Mouse (Mus musculus): ENCODE measurements around the gene Elovl6. TPM values are rescaled to one million over a fixed set of nuclear protein-coding genes. Genes with fewer than 3 reads are reported as not detected.

Gene Elovl6
- total and polyA plus RNA-seq, 2 experiments from 2014 or later = 39.1 to 46.9 TPM

GRCm38 (mm10) chr3:129582449-129582848, 50.3 kb downstream of the Elovl6 start:
- 78% methylated on average over 4 of the region's 4 CpGs for WGBS
- DNase-seq = no peak
- Histone ChIP-seq H3K4me1 (ENCODE audit: insufficient read depth) (no peaks in the 10 kb centered on the region), H3K4me2 (ENCODE audit: low read depth) (no peak overlapping the region), H3K9ac (no peak overlapping the region), H3K36me3 (ENCODE audit: insufficient read depth) (no peaks in the 10 kb centered on the region), H3K27me3 (ENCODE audit: insufficient read depth, low read length) (no peaks in the 10 kb centered on the region), H3K27ac (ENCODE audit: low read depth, low read length) (no peak overlapping the region), H3K9me3 (ENCODE audit: low read length) (no peaks in the 10 kb centered on the region), H3K4me3 (ENCODE audit: low read depth, low read length) (no peak overlapping the region)
- no peak for ATAC-seq
- no peak for TF ChIP-seq CTCF (IDR thresholded peaks at IDR 0.05; ENCODE audit: low read depth)

GRCm38 (mm10) chr3:129583290-129583689, 51.1 kb downstream of the Elovl6 start:
- WGBS = 86% methylated on average over 5 of the region's 5 CpGs
- ATAC-seq = no peak
- no peak overlapping the region for H3K27ac ChIP-seq (ENCODE audit: low read depth, low read length)
- no peaks in the 10 kb centered on the region for H3K4me1 ChIP-seq (ENCODE audit: insufficient read depth)
- DNase-seq = no peak
- no peak overlapping the region for H3K9ac ChIP-seq
- H3K4me2 ChIP-seq (ENCODE audit: low read depth) = no peak overlapping the region
- no peak for TF ChIP-seq CTCF (IDR thresholded peaks at IDR 0.05; ENCODE audit: low read depth)
- H3K9me3 ChIP-seq (ENCODE audit: low read length) = no peaks in the 10 kb centered on the region
- no peaks in the 10 kb centered on the region for H3K27me3 ChIP-seq (ENCODE audit: insufficient read depth, low read length)
- no peak overlapping the region for H3K4me3 ChIP-seq (ENCODE audit: low read depth, low read length)
- no peaks in the 10 kb centered on the region for H3K36me3 ChIP-seq (ENCODE audit: insufficient read depth)

GRCm38 (mm10) chr3:129587916-129588315, 55.8 kb downstream of the Elovl6 start:
- Histone ChIP-seq H3K36me3 (ENCODE audit: insufficient read depth) (no peaks in the 10 kb centered on the region), H3K4me1 (ENCODE audit: insufficient read depth) (peaks cover 8% of the 10 kb centered on the region), H3K27ac (ENCODE audit: low read depth, low read length) (no peak overlapping the region), H3K4me2 (ENCODE audit: low read depth) (no peak overlapping the region), H3K27me3 (ENCODE audit: insufficient read depth, low read length) (no peaks in the 10 kb centered on the region), H3K9me3 (ENCODE audit: low read length) (no peaks in the 10 kb centered on the region), H3K4me3 (ENCODE audit: low read depth, low read length) (no peak overlapping the region), H3K9ac (no peak overlapping the region)
- DNase-seq (no peak), ATAC-seq (no peak)
- WGBS = 90% methylated on average over 8 of the region's 8 CpGs
- TF ChIP-seq CTCF (IDR thresholded peaks at IDR 0.05; ENCODE audit: low read depth) = no peak

- no peak overlapping the region for H3K4me2 ChIP-seq (ENCODE audit: low read depth)
- no peak for ATAC-seq
- H3K9me3 ChIP-seq (ENCODE audit: low read length) = no peaks in the 10 kb centered on the region
- H3K4me1 ChIP-seq (ENCODE audit: insufficient read depth) = peaks cover 8% of the 10 kb centered on the region
- no peak overlapping the region for H3K9ac ChIP-seq
- 84% methylated on average over 3 of the region's 3 CpGs for WGBS
- H3K27me3 ChIP-seq (ENCODE audit: insufficient read depth, low read length) = no peaks in the 10 kb centered on the region
- no peak overlapping the region for H3K4me3 ChIP-seq (ENCODE audit: low read depth, low read length)
- no peaks in the 10 kb centered on the region for H3K36me3 ChIP-seq (ENCODE audit: insufficient read depth)
- no peak overlapping the region for H3K27ac ChIP-seq (ENCODE audit: low read depth, low read length)
- no peak for DNase-seq
- no peak for TF ChIP-seq CTCF (IDR thresholded peaks at IDR 0.05; ENCODE audit: low read depth)
Observed at GRCm38 (mm10) chr3:129588753-129589152, 56.6 kb downstream of the Elovl6 start.

- H3K4me3 ChIP-seq (ENCODE audit: low read depth, low read length) = no peak overlapping the region
- no peak overlapping the region for H3K4me2 ChIP-seq (ENCODE audit: low read depth)
- no peak for ATAC-seq
- WGBS = 94% methylated on average over 10 of the region's 10 CpGs
- H3K27me3 ChIP-seq (ENCODE audit: insufficient read depth, low read length) = no peaks in the 10 kb centered on the region
- TF ChIP-seq CTCF (IDR thresholded peaks at IDR 0.05; ENCODE audit: low read depth) = no peak
- H3K36me3 ChIP-seq (ENCODE audit: insufficient read depth) = no peaks in the 10 kb centered on the region
- H3K9me3 ChIP-seq (ENCODE audit: low read length) = no peaks in the 10 kb centered on the region
- H3K9ac ChIP-seq = no peak overlapping the region
- peaks cover 8% of the 10 kb centered on the region for H3K4me1 ChIP-seq (ENCODE audit: insufficient read depth)
- no peak overlapping the region for H3K27ac ChIP-seq (ENCODE audit: low read depth, low read length)
- no peak for DNase-seq
Observed at GRCm38 (mm10) chr3:129589705-129590104, 57.5 kb downstream of the Elovl6 start.

- Histone ChIP-seq H3K36me3 (ENCODE audit: insufficient read depth) (no peaks in the 10 kb centered on the region), H3K9ac (peak overlapping the region; percentile 34; the same call in 1 of the 2 replicates), H3K27me3 (ENCODE audit: insufficient read depth, low read length) (no peaks in the 10 kb centered on the region), H3K4me2 (ENCODE audit: low read depth) (peak overlapping the region; percentile 42), H3K9me3 (ENCODE audit: low read length) (no peaks in the 10 kb centered on the region), H3K4me1 (ENCODE audit: insufficient read depth) (peaks cover 8% of the 10 kb centered on the region), H3K27ac (ENCODE audit: low read depth, low read length) (peak overlapping the region; percentile 62), H3K4me3 (ENCODE audit: low read depth, low read length) (no peak overlapping the region)
- TF ChIP-seq CTCF (IDR thresholded peaks at IDR 0.05; ENCODE audit: low read depth) = no peak
- ATAC-seq = peak; percentile 90
- 37% methylated on average over 17 of the region's 17 CpGs for WGBS
- peak; percentile 82 for DNase-seq
Observed at GRCm38 (mm10) chr3:129590548-129591226, 58.5 kb downstream of the Elovl6 start.

- 68% methylated on average over 9 of the region's 9 CpGs for WGBS
- Histone ChIP-seq H3K4me1 (ENCODE audit: insufficient read depth) (peaks cover 8% of the 10 kb centered on the region), H3K4me3 (ENCODE audit: low read depth, low read length) (no peak overlapping the region), H3K27ac (ENCODE audit: low read depth, low read length) (0 out of 2 replicates have a peak overlapping the region, but pooled peaks have one; percentile 57), H3K4me2 (ENCODE audit: low read depth) (peak overlapping the region; percentile 42), H3K36me3 (ENCODE audit: insufficient read depth) (no peaks in the 10 kb centered on the region), H3K9ac (no peak overlapping the region), H3K27me3 (ENCODE audit: insufficient read depth, low read length) (no peaks in the 10 kb centered on the region), H3K9me3 (ENCODE audit: low read length) (no peaks in the 10 kb centered on the region)
- TF ChIP-seq CTCF (IDR thresholded peaks at IDR 0.05; ENCODE audit: low read depth) = no peak
- ATAC-seq (no peak), DNase-seq (no peak)
Observed at GRCm38 (mm10) chr3:129591251-129591650, 59.1 kb downstream of the Elovl6 start.
